12 mouse cellular contexts compared by ENCODE assay signal in the genomic region with DNA sequence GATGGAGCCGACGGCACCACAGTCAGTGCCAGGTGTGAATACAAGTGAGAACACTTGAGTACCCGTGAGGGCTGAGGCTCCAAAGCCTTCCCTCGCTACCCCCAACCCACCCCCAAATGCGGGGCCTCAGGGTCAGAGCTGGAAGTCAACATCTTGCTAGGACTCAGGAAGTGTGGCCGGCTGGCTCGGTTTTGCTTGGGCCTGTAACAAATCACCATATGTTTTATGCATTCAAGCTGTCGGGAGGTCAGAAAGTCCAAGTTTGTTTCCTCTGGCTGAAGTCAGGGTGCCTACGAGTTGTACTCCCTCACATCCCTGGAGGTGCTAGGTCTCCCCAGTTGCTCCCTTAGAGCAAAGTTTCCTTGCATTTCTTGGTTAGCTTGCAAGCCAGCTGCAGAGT. TPM values are rescaled to one million over a fixed set of nuclear protein-coding genes. Genes with fewer than 3 reads are reported as not detected.
DNase-seq lines count a peak whose midpoint lies in the region; ATAC-seq lines count a peak whose summit lies in the region.
"Had no signal": no experiment of that assay in that cellular context is flagged by ENCODE, and none has a peak within 500 bp of the region (broad histone marks: within the 10 kb centered on the region; RNA-seq: fewer than 3 reads in every experiment).

No protein-coding gene starts in this region.

- no peak overlapping the region for H3K9ac ChIP-seq in hindbrain, embryonic 13.5 days
- H3K9ac ChIP-seq in heart, embryonic 12.5 days = peak overlapping the region; percentile 32; the same call in 1 of the 2 replicates
- H3K9ac ChIP-seq: forebrain, postnatal 0 days; limb, embryonic 13.5 days had no signal

- H3K4me1 ChIP-seq in hindbrain, embryonic 10.5 days (replicated peaks) = peaks cover 56% of the 10 kb centered on the region
- peaks cover 50% of the 10 kb centered on the region for H3K4me1 ChIP-seq in hindbrain, embryonic 13.5 days (replicated peaks)
- peaks cover 82% of the 10 kb centered on the region for H3K4me1 ChIP-seq in embryonic facial prominence, embryonic 10.5 days
- H3K4me1 ChIP-seq in heart, embryonic 12.5 days (replicated peaks) = peaks cover 82% of the 10 kb centered on the region

- H3K27ac ChIP-seq in hindbrain, embryonic 10.5 days = peak overlapping the region; percentile 16; the same call in 1 of the 2 replicates
- H3K27ac ChIP-seq in hindbrain, embryonic 13.5 days = no peak overlapping the region
- peak overlapping the region; percentile 48 for H3K27ac ChIP-seq in embryonic facial prominence, embryonic 10.5 days (replicated peaks)
- H3K27ac ChIP-seq in heart, embryonic 12.5 days (ENCODE audit: poor library complexity, severe bottlenecking) = peak overlapping the region; percentile 89
- H3K27ac ChIP-seq: limb, embryonic 13.5 days; midbrain, embryonic 10.5 days had no signal

- H3K9me3 ChIP-seq in hindbrain, embryonic 10.5 days = no peaks in the 10 kb centered on the region
- no peaks in the 10 kb centered on the region for H3K9me3 ChIP-seq in hindbrain, embryonic 13.5 days
- no peaks in the 10 kb centered on the region for H3K9me3 ChIP-seq in embryonic facial prominence, embryonic 10.5 days
- H3K9me3 ChIP-seq in heart, embryonic 12.5 days (replicated peaks) = no peaks in the 10 kb centered on the region
- H3K9me3 ChIP-seq: limb, embryonic 13.5 days; midbrain, embryonic 10.5 days had no signal

- no peaks in the 10 kb centered on the region for H3K36me3 ChIP-seq in hindbrain, embryonic 10.5 days
- no peaks in the 10 kb centered on the region for H3K36me3 ChIP-seq in hindbrain, embryonic 13.5 days
- H3K36me3 ChIP-seq in embryonic facial prominence, embryonic 10.5 days (replicated peaks) = peaks cover 30% of the 10 kb centered on the region
- H3K36me3 ChIP-seq in heart, embryonic 12.5 days = 0 out of 2 replicates have a peak, but pooled peaks cover 2% of the 10 kb centered on the region
- H3K36me3 ChIP-seq: midbrain, embryonic 10.5 days had no signal

- H3K4me3 ChIP-seq in hindbrain, embryonic 10.5 days = no peak overlapping the region
- no peak overlapping the region for H3K4me3 ChIP-seq in hindbrain, embryonic 13.5 days
- no peak overlapping the region for H3K4me3 ChIP-seq in embryonic facial prominence, embryonic 10.5 days
- no peak overlapping the region for H3K4me3 ChIP-seq in heart, embryonic 12.5 days
- H3K4me3 ChIP-seq: erythroblast, embryonic 14.5 days; limb, embryonic 13.5 days; midbrain, embryonic 10.5 days had no signal

- no peak overlapping the region for H3K4me2 ChIP-seq in hindbrain, embryonic 13.5 days
- H3K4me2 ChIP-seq in heart, embryonic 12.5 days = no peak overlapping the region
- H3K4me2 ChIP-seq: limb, embryonic 13.5 days had no signal

- 67% methylated on average over 9 of the region's 9 CpGs for WGBS in hindbrain, embryonic 10.5 days
- 78% methylated on average over 9 of the region's 9 CpGs for WGBS in hindbrain, embryonic 13.5 days
- WGBS in embryonic facial prominence, embryonic 10.5 days = 40% methylated on average over 9 of the region's 9 CpGs
- 49% methylated on average over 9 of the region's 9 CpGs for WGBS in heart, embryonic 12.5 days

- H3K27me3 ChIP-seq in hindbrain, embryonic 10.5 days (ENCODE audit: insufficient read depth, poor library complexity, severe bottlenecking) = no peaks in the 10 kb centered on the region
- H3K27me3 ChIP-seq in hindbrain, embryonic 13.5 days = 0 out of 2 replicates have a peak, but pooled peaks cover 3% of the 10 kb centered on the region
- H3K27me3 ChIP-seq in embryonic facial prominence, embryonic 10.5 days (replicated peaks; ENCODE audit: low read depth, poor library complexity, severe bottlenecking) = no peaks in the 10 kb centered on the region
- H3K27me3 ChIP-seq in heart, embryonic 12.5 days (replicated peaks) = no peaks in the 10 kb centered on the region
- H3K27me3 ChIP-seq: limb, embryonic 13.5 days had no signal

- no peak for ATAC-seq in hindbrain, embryonic 13.5 days (ENCODE audit: low FRiP score)
- ATAC-seq in heart, embryonic 12.5 days (ENCODE audit: insufficient number of reproducible peaks, low FRiP score) = no peak
- ATAC-seq: forebrain, postnatal 0 days had no signal

- peak; percentile 29 for DNase-seq in hindbrain, embryonic 10.5 days (ENCODE audit: low spot score)
- peak; percentile 58 for DNase-seq in embryonic facial prominence, embryonic 10.5 days (ENCODE audit: low spot score)
- peak; percentile 48 to 66 for DNase-seq in kidney, postnatal 25 days
- no peak for DNase-seq in thymus, postnatal 25 days
- no peak for DNase-seq in adrenal gland, adult 2 months
- DNase-seq: forebrain, postnatal 0 days; lung, adult 2 months had no signal

RNA-seq across cellular contexts. Expression of a gene that starts 27.2 kb away (rescaled TPM):
- 63.8 and 87.1 TPM in 2 replicates for polyA plus RNA-seq in hindbrain, embryonic 10.5 days (2016; fragmentation: Nextera tagmentation; extraction: Ambion mirVana)
- polyA plus RNA-seq in hindbrain, embryonic 13.5 days (2015; fragmentation: Nextera tagmentation; extraction: Ambion mirVana) = 22.0 and 24.1 TPM in 2 replicates
- polyA plus RNA-seq in embryonic facial prominence, embryonic 10.5 days (2016; fragmentation: Nextera tagmentation; extraction: Ambion mirVana) = 105 and 106 TPM in 2 replicates
- polyA plus RNA-seq in heart, embryonic 12.5 days (2016; fragmentation: Nextera tagmentation; extraction: Ambion mirVana) = 34.6 and 38.2 TPM in 2 replicates
- total RNA-seq in adrenal gland, adult 2 months (2021) = 10 to 100 TPM; 36.0 to 44.0 TPM
- 13.1 and 16.9 TPM in 2 replicates for polyA plus RNA-seq in adrenal gland, adult 2 months (2012; rRNA removed)

Comparison
In these comparisons a context has a peak if more than half of its experiments do, and no peak if none do; other contexts are left out.
1. DNase-seq: peak in hindbrain, embryonic 10.5 days (single experiment), embryonic facial prominence, embryonic 10.5 days (single experiment) and kidney, postnatal 25 days (2 of 2); none in thymus, postnatal 25 days (single experiment) and adrenal gland, adult 2 months (single experiment).